Mouse (Mus musculus) intestine, embryonic 14.5 days (tissue): ENCODE data around the gene Plac1. TPM values are rescaled to one million over a fixed set of nuclear protein-coding genes. Genes with fewer than 3 reads are reported as not detected.

ENCODE experiments used
- ATAC-seq: fragments of 200-750 bp; cut with Nextera tagmentation; replicated peaks from 2 replicates; pipeline ENCODE4 v1.8.0; 2017; ENCODE audit warnings: low read depth, moderate number of reproducible peaks, moderate TSS enrichment, moderate library complexity; ENCODE audit not compliant: low FRiP score, low TSS enrichment
- DNase-seq: peaks from one replicate; pipeline ENCODE4 v3.0.0-alpha.2; 2018; ENCODE audit warnings: low spot score
- H3K27ac ChIP-seq: fragments of 300-500 bp; sonication (generic); 2 replicates; pipeline ENCODE4 v1.5.1; 2014; ENCODE audit warnings: low read depth, mild to moderate bottlenecking, control low read depth
- H3K27me3 ChIP-seq: fragments of 300-500 bp; sonication (generic); replicated peaks from 2 replicates; pipeline ENCODE4 v1.6.1; 2014; ENCODE audit warnings: low read length, control low read depth; ENCODE audit not compliant: control insufficient read depth, insufficient read depth
- H3K36me3 ChIP-seq: fragments of 300-500 bp; sonication (generic); 2 replicates; pipeline ENCODE4 v1.6.1; 2014; ENCODE audit warnings: low read length, control low read depth; ENCODE audit not compliant: control insufficient read depth, insufficient read depth
- H3K4me1 ChIP-seq: fragments of 300-500 bp; sonication (generic); replicated peaks from 2 replicates; pipeline ENCODE4 v1.6.1; 2014; ENCODE audit warnings: low read length, control low read depth, mixed read lengths; ENCODE audit not compliant: control insufficient read depth, insufficient read depth
- H3K4me2 ChIP-seq: fragments of 300-500 bp; sonication (generic); 2 replicates; pipeline ENCODE4 v1.6.1; 2014; ENCODE audit warnings: low read length
- H3K4me3 ChIP-seq: fragments of 300-500 bp; sonication (generic); 2 replicates; pipeline ENCODE4 v1.5.1; 2014; ENCODE audit warnings: low read depth, low read length, control low read depth, mixed read lengths
- H3K9ac ChIP-seq: fragments of 300-500 bp; sonication (generic); 2 replicates; pipeline ENCODE4 v1.6.1; 2014; ENCODE audit warnings: mild to moderate bottlenecking, low read length
- H3K9me3 ChIP-seq: fragments of 300-500 bp; sonication (generic); 2 replicates; pipeline ENCODE4 v1.6.1; 2016; ENCODE audit warnings: low read length, control low read depth; ENCODE audit not compliant: control insufficient read depth
- WGBS: fragments of 180-500 bp; shearing (Covaris S2); extraction: QIAGEN DNeasy Blood & Tissue Kit; methylation state at CpG from one replicate; pipeline ENCODE4 v1.1.7; 2014; 5-methylcytosine and 5-hydroxymethylcytosine counted together
- polyA plus RNA-seq: library from polyadenylated mRNA; unstranded; fragments of >200 nt; fragmentation: Nextera tagmentation; extraction: Ambion mirVana; gene quantifications from 2 replicates; pipeline ENCODE4 v1.2.1, GENCODE M21; 2014

Plac1 gene
- polyA plus RNA-seq, 1 experiment from 2014 or later, result 5.1 TPM

GRCm38 (mm10) chrX:53146389-53146917, 93.5 kb downstream of the Plac1 start:
- no peak overlapping the region for H3K27ac ChIP-seq
- H3K4me1 ChIP-seq, result no peaks in the 10 kb centered on the region
- no peaks in the 10 kb centered on the region for H3K36me3 ChIP-seq
- ATAC-seq, result no peak
- no peak overlapping the region for H3K9ac ChIP-seq
- H3K4me2 ChIP-seq, result no peak overlapping the region
- H3K27me3 ChIP-seq, result no peaks in the 10 kb centered on the region
- WGBS, result 60% methylated on average over 5 of the region's 5 CpGs
- H3K4me3 ChIP-seq, result no peak overlapping the region
- no peak for DNase-seq
- H3K9me3 ChIP-seq, result no peaks in the 10 kb centered on the region

- ATAC-seq (no peak), DNase-seq (no peak)
- Histone ChIP-seq H3K4me2 (no peak overlapping the region), H3K4me1 (no peaks in the 10 kb centered on the region), H3K4me3 (no peak overlapping the region), H3K9me3 (no peaks in the 10 kb centered on the region), H3K36me3 (no peaks in the 10 kb centered on the region), H3K9ac (no peak overlapping the region), H3K27me3 (no peaks in the 10 kb centered on the region), H3K27ac (no peak overlapping the region)
- WGBS, result 88% methylated on average over 2 of the region's 2 CpGs
Measured at GRCm38 (mm10) chrX:53139641-53140040, 100.3 kb downstream of the Plac1 start.

- 89% methylated on average over 2 of the region's 2 CpGs for WGBS
- H3K4me3 ChIP-seq, result no peak overlapping the region
- no peaks in the 10 kb centered on the region for H3K27me3 ChIP-seq
- no peak overlapping the region for H3K27ac ChIP-seq
- DNase-seq (no peak), ATAC-seq (no peak)
- H3K36me3 ChIP-seq, result no peaks in the 10 kb centered on the region
- no peak overlapping the region for H3K4me2 ChIP-seq
- H3K4me1 ChIP-seq, result no peaks in the 10 kb centered on the region
- H3K9ac ChIP-seq, result no peak overlapping the region
- no peaks in the 10 kb centered on the region for H3K9me3 ChIP-seq
Measured at GRCm38 (mm10) chrX:53137066-53137465, 102.8 kb downstream of the Plac1 start.

- Histone ChIP-seq H3K9ac (no peak overlapping the region), H3K9me3 (no peaks in the 10 kb centered on the region), H3K4me2 (no peak overlapping the region), H3K4me3 (no peak overlapping the region), H3K4me1 (no peaks in the 10 kb centered on the region; the same call in 1 of the 2 replicates), H3K36me3 (no peaks in the 10 kb centered on the region), H3K27me3 (no peaks in the 10 kb centered on the region), H3K27ac (no peak overlapping the region)
- no peak for DNase-seq
- no peak for ATAC-seq
- 47% methylated on average over 2 of the region's 2 CpGs for WGBS
Measured at GRCm38 (mm10) chrX:53129501-53129900, 110.4 kb downstream of the Plac1 start.

GRCm38 (mm10) chrX:53126492-53127033, 113.3 kb downstream of the Plac1 start:
- Histone ChIP-seq H3K27me3 (no peaks in the 10 kb centered on the region), H3K36me3 (no peaks in the 10 kb centered on the region), H3K4me2 (no peak overlapping the region), H3K9me3 (no peaks in the 10 kb centered on the region), H3K4me1 (no peaks in the 10 kb centered on the region; the same call in 1 of the 2 replicates), H3K4me3 (no peak overlapping the region), H3K27ac (no peak overlapping the region), H3K9ac (no peak overlapping the region)
- ATAC-seq (no peak), DNase-seq (no peak)
- WGBS, result 64% methylated on average over 6 of the region's 6 CpGs

- no peaks in the 10 kb centered on the region for H3K36me3 ChIP-seq
- H3K9ac ChIP-seq, result no peak overlapping the region
- H3K4me3 ChIP-seq, result no peak overlapping the region
- no peaks in the 10 kb centered on the region for H3K27me3 ChIP-seq
- no peak overlapping the region for H3K27ac ChIP-seq
- H3K4me2 ChIP-seq, result no peak overlapping the region
- ATAC-seq (0 out of 2 replicates have a peak, but pooled peaks have one; percentile 32), DNase-seq (peak; percentile 60)
- H3K9me3 ChIP-seq, result no peaks in the 10 kb centered on the region
- no peaks in the 10 kb centered on the region; the same call in 1 of the 2 replicates for H3K4me1 ChIP-seq
- 29% methylated on average over 3 of the region's 3 CpGs for WGBS
Measured at GRCm38 (mm10) chrX:53125838-53126467, 114.0 kb downstream of the Plac1 start.

- WGBS, result 39% methylated on average over 1 of the region's 1 CpGs
Measured at GRCm38 (mm10) chrX:53123562-53123961, 116.3 kb downstream of the Plac1 start.

GRCm38 (mm10) chrX:53118631-53119030, 121.3 kb downstream of the Plac1 start:
- no peak overlapping the region for H3K9ac ChIP-seq
- H3K4me1 ChIP-seq, result no peaks in the 10 kb centered on the region
- H3K36me3 ChIP-seq, result no peaks in the 10 kb centered on the region
- H3K4me3 ChIP-seq, result no peak overlapping the region
- H3K27me3 ChIP-seq, result no peaks in the 10 kb centered on the region
- H3K9me3 ChIP-seq, result no peaks in the 10 kb centered on the region
- ATAC-seq (no peak), DNase-seq (no peak)
- 77% methylated on average over 6 of the region's 6 CpGs for WGBS
- H3K4me2 ChIP-seq, result no peak overlapping the region
- no peak overlapping the region for H3K27ac ChIP-seq

More at GRCm38 (mm10) chrX:53123562-53123961, 116.3 kb downstream of the Plac1 start:
- DNase-seq (no peak), ATAC-seq (no peak)
- Histone ChIP-seq H3K9me3 (no peaks in the 10 kb centered on the region), H3K27me3 (no peaks in the 10 kb centered on the region), H3K27ac (no peak overlapping the region), H3K4me1 (no peaks in the 10 kb centered on the region; the same call in 1 of the 2 replicates), H3K36me3 (no peaks in the 10 kb centered on the region), H3K9ac (no peak overlapping the region), H3K4me2 (no peak overlapping the region), H3K4me3 (no peak overlapping the region)

- Histone ChIP-seq H3K9me3 (no peaks in the 10 kb centered on the region), H3K4me3 (no peak overlapping the region), H3K9ac (no peak overlapping the region), H3K4me1 (no peaks in the 10 kb centered on the region), H3K27me3 (no peaks in the 10 kb centered on the region), H3K4me2 (no peak overlapping the region), H3K27ac (no peak overlapping the region), H3K36me3 (no peaks in the 10 kb centered on the region)
- DNase-seq (no peak), ATAC-seq (no peak)
Measured at GRCm38 (mm10) chrX:53118019-53118418, 121.9 kb downstream of the Plac1 start.
